Mouse (Mus musculus) stomach, embryonic 14.5 days (tissue): ENCODE measurements around the gene Rad51b. TPM values are rescaled to one million over a fixed set of nuclear protein-coding genes. Genes with fewer than 3 reads are reported as not detected.

ENCODE experiments used
- ATAC-seq: fragments of 200-750 bp; cut with Nextera tagmentation; 2 replicates; pipeline ENCODE4 v1.8.0; 2017; ENCODE audit warnings: low read depth, moderate TSS enrichment; ENCODE audit not compliant: insufficient number of reproducible peaks, insufficient read depth, low FRiP score
- H3K27ac ChIP-seq: fragments of 300-500 bp; sonication (generic); 2 replicates; pipeline ENCODE4 v1.5.1; 2014; ENCODE audit warnings: mild to moderate bottlenecking, low read length, moderate library complexity, mixed read lengths
- H3K27me3 ChIP-seq: fragments of 300-500 bp; sonication (generic); 2 replicates; pipeline ENCODE4 v1.6.1; 2014; ENCODE audit warnings: low read length, control low read depth, mixed read lengths; ENCODE audit not compliant: control insufficient read depth, insufficient read depth
- H3K36me3 ChIP-seq: fragments of 300-500 bp; sonication (generic); 2 replicates; pipeline ENCODE4 v1.6.1; 2014; ENCODE audit warnings: mild to moderate bottlenecking, control low read depth, low read length, moderate library complexity, mixed read lengths; ENCODE audit not compliant: control insufficient read depth, insufficient read depth
- H3K4me1 ChIP-seq: fragments of 300-500 bp; sonication (generic); 2 replicates; pipeline ENCODE4 v1.6.1; 2014; ENCODE audit warnings: low read length, control low read depth, mixed read lengths; ENCODE audit not compliant: control insufficient read depth, insufficient read depth
- H3K4me2 ChIP-seq: fragments of 300-500 bp; sonication (generic); replicated peaks from 2 replicates; pipeline ENCODE4 v1.6.1; 2014; ENCODE audit warnings: low read depth, low read length, control low read depth
- H3K4me3 ChIP-seq: fragments of 300-500 bp; sonication (generic); 2 replicates; pipeline ENCODE4 v1.5.1; 2014; ENCODE audit warnings: low read depth, low read length, control low read depth
- H3K9ac ChIP-seq: fragments of 300-500 bp; sonication (generic); replicated peaks from 2 replicates; pipeline ENCODE4 v1.6.1; 2014; ENCODE audit warnings: low read depth, mild to moderate bottlenecking, control low read depth, low read length, moderate library complexity, mixed read lengths
- H3K9me3 ChIP-seq: fragments of 300-500 bp; sonication (generic); 2 replicates; pipeline ENCODE4 v1.6.1; 2016; ENCODE audit warnings: low read depth, low read length, control low read depth; ENCODE audit not compliant: control insufficient read depth
- WGBS: fragments of 180-500 bp; shearing (Covaris S2); extraction: QIAGEN DNeasy Blood & Tissue Kit; methylation state at CpG from one replicate; pipeline ENCODE4 v1.1.7; 2014; 5-methylcytosine and 5-hydroxymethylcytosine counted together
- polyA plus RNA-seq: library from polyadenylated mRNA; unstranded; fragments of >200 nt; fragmentation: Nextera tagmentation; extraction: Ambion mirVana; gene quantifications from 2 replicates; pipeline ENCODE4 v1.2.1, GENCODE M21; 2014

The Rad51b gene
- polyA plus RNA-seq, 1 experiment from 2014 or later, result 8.4 TPM

- peaks cover 20% of the 10 kb centered on the region; the same call in 1 of the 2 replicates for H3K4me1 ChIP-seq
- H3K9me3 ChIP-seq, result no peaks in the 10 kb centered on the region
- H3K4me3 ChIP-seq, result no peak overlapping the region
- no peak overlapping the region for H3K4me2 ChIP-seq
- no peaks in the 10 kb centered on the region for H3K36me3 ChIP-seq
- 43% methylated on average over 1 of the region's 1 CpGs for WGBS
- ATAC-seq, result no peak
- H3K27ac ChIP-seq, result 0 out of 2 replicates have a peak overlapping the region, but pooled peaks have one; percentile 45
- H3K27me3 ChIP-seq, result no peaks in the 10 kb centered on the region
- H3K9ac ChIP-seq, result no peak overlapping the region
These were observed 422.7 kb downstream of the Rad51b start for GRCm38 (mm10) chr12:79719847-79720201.

DNA sequence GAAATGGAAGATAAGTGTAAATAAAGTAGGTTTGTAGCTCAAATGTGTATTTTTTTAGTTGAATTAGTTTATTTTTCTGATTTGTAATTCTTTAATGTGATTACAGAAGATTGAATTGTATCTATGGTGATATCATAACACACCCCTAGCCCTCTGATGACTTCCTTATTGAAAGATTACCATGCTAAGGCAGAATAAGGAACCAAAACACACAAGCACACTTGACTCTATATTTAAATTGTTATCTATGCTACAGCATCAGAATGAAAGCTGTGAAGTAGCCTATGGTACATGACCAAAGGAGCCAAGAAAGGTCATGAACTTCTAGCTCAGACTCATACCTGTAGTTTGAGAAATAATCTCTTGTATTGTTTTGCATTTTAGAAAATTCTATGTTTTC, 427.8 kb downstream of the Rad51b start:
- peaks cover 7% of the 10 kb centered on the region; the same call in 1 of the 2 replicates for H3K9me3 ChIP-seq
- H3K9ac ChIP-seq, result no peak overlapping the region
- no peak overlapping the region for H3K4me3 ChIP-seq
- H3K27me3 ChIP-seq, result no peaks in the 10 kb centered on the region
- no peaks in the 10 kb centered on the region for H3K36me3 ChIP-seq
- H3K4me2 ChIP-seq, result no peak overlapping the region
- no peak for ATAC-seq
- no peak overlapping the region for H3K27ac ChIP-seq
- no peaks in the 10 kb centered on the region for H3K4me1 ChIP-seq

DNA sequence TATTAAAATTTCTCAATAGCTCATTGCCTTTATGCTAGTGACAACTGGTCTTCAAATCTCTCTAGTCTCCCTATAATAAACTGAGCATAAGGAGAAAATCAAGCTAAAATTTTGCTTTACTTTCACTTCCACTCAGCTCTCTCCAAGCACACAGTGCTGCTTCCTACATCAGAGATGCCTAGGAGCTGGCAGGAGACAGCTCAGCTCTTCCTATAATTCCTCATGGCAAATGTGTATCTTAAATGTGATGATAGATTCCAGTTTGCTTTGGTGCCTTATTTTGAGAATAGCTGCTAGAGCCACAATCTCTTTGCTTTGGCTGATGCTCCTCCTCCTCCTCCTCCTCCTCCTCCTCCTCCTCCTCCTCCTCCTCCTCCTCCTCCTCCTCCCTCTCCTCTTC, 428.6 kb downstream of the Rad51b start:
- Histone ChIP-seq H3K4me1 (no peaks in the 10 kb centered on the region), H3K4me2 (no peak overlapping the region), H3K4me3 (no peak overlapping the region), H3K36me3 (no peaks in the 10 kb centered on the region), H3K27me3 (no peaks in the 10 kb centered on the region), H3K9ac (no peak overlapping the region), H3K27ac (no peak overlapping the region), H3K9me3 (peaks cover 7% of the 10 kb centered on the region; the same call in 1 of the 2 replicates)
- no peak for ATAC-seq

DNA sequence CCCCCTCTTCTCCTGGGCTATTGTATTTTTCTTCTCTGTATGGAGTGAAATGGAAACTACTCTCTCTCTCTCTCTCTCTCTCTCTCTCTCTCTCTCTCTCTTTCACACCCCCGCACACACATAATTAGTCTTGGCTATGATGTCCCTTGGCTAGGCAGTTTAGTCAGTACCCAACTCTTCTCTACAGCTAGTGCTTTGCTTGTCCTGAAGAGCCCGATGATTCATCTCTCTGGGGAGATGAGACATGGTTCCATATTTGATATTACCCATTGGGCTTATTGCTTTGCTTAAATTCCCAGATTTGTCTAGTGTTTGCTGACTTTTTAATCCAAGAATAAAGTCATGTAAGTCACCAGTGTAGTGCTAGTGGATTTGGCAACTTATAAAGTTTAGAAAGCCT, 429.0 kb downstream of the Rad51b start:
- Histone ChIP-seq H3K4me2 (no peak overlapping the region), H3K27me3 (no peaks in the 10 kb centered on the region), H3K9ac (no peak overlapping the region), H3K4me3 (no peak overlapping the region), H3K9me3 (peaks cover 7% of the 10 kb centered on the region; the same call in 1 of the 2 replicates), H3K4me1 (no peaks in the 10 kb centered on the region), H3K36me3 (no peaks in the 10 kb centered on the region), H3K27ac (no peak overlapping the region)
- WGBS, result 91% methylated on average over 2 of the region's 2 CpGs
- no peak for ATAC-seq

DNA sequence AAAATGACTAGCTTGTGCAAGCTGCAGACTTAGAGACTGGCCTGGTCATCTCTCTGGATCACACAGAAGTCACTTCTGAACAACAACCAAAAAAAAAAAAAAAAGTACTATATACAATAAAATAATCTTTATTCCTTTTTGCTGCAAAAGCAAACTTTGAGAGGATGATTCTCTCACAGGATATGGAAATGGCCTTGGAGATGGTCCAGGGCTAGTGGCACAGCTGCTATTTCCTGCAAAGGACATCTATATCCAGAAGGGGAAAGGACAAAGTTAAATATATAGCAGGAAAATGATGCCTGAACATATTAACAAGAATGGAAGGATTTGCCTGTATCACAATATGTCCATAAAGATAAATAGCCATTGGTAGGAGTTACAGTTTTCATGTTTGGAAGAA, 429.9 kb downstream of the Rad51b start:
- H3K27ac ChIP-seq, result no peak overlapping the region
- no peaks in the 10 kb centered on the region for H3K36me3 ChIP-seq
- ATAC-seq, result no peak
- H3K27me3 ChIP-seq, result no peaks in the 10 kb centered on the region
- no peaks in the 10 kb centered on the region for H3K4me1 ChIP-seq
- no peak overlapping the region for H3K4me2 ChIP-seq
- H3K9ac ChIP-seq, result no peak overlapping the region
- H3K9me3 ChIP-seq, result peaks cover 7% of the 10 kb centered on the region; the same call in 1 of the 2 replicates
- H3K4me3 ChIP-seq, result no peak overlapping the region

DNA sequence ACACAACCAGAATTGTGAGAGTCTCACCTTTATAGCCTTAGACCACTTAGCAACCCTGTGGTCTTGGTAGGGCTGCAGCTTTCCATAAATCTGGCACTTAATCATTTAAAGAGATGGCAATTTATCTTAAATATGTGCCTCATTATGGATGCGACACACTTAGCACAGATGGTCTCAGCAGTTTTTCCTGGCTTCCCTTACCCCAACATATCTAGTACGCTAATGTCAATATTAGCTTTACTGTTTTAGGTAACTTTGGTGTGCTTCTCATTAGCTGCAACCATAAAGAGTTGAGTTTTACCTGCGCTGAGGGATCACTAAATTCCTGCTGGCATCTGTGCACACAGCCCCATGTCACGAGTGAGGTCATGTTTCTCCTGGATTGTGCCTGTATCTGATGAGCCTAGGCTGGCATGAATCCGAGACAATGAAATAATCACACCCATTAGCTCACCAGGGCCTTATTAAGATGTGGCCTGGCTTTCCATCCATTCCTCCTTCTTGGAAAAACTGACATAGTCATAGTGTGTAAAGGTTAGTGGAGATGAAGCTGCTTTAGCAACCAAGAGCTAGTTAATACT, 432.9 kb downstream of the Rad51b start:
- no peak for ATAC-seq
- Histone ChIP-seq H3K36me3 (no peaks in the 10 kb centered on the region), H3K9ac (no peak overlapping the region), H3K4me1 (0 out of 2 replicates have a peak, but pooled peaks cover 6% of the 10 kb centered on the region), H3K4me2 (no peak overlapping the region), H3K4me3 (no peak overlapping the region), H3K27ac (no peak overlapping the region), H3K27me3 (no peaks in the 10 kb centered on the region), H3K9me3 (peaks cover 7% of the 10 kb centered on the region; the same call in 1 of the 2 replicates)
- WGBS, result 68% methylated on average over 5 of the region's 5 CpGs

DNA sequence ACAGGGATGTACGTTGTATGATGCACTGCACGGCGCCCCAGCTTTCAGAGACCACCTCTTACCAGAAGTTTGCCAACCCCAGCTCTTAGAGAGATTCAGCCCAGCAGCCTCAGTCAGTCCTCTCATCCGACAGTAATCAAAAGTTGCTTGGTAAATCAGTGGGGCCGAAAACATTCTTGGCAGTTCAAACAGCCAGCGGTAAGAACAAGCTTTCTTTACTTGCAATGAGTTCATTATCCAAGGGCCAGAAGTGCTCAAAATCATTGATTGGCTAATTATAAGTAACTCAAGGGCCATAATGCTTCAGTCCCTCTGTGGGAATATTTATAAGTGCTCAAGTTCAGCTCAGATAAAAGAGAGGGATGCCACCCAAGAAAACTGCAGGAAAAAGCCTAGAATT, 434.8 kb downstream of the Rad51b start:
- peak overlapping the region; percentile 18; the same call in 1 of the 2 replicates for H3K27ac ChIP-seq
- WGBS, result 87% methylated on average over 6 of the region's 6 CpGs
- no peak overlapping the region for H3K4me3 ChIP-seq
- no peaks in the 10 kb centered on the region for H3K27me3 ChIP-seq
- H3K36me3 ChIP-seq, result no peaks in the 10 kb centered on the region
- H3K9me3 ChIP-seq, result peaks cover 7% of the 10 kb centered on the region; the same call in 1 of the 2 replicates
- H3K9ac ChIP-seq, result no peak overlapping the region
- H3K4me2 ChIP-seq, result no peak overlapping the region
- ATAC-seq, result no peak
- 0 out of 2 replicates have a peak, but pooled peaks cover 6% of the 10 kb centered on the region for H3K4me1 ChIP-seq

- Histone ChIP-seq H3K4me1 (0 out of 2 replicates have a peak, but pooled peaks cover 6% of the 10 kb centered on the region), H3K4me2 (no peak overlapping the region), H3K36me3 (no peaks in the 10 kb centered on the region), H3K4me3 (no peak overlapping the region), H3K9me3 (peaks cover 7% of the 10 kb centered on the region; the same call in 1 of the 2 replicates), H3K27me3 (no peaks in the 10 kb centered on the region), H3K9ac (no peak overlapping the region), H3K27ac (peak overlapping the region; percentile 18; the same call in 1 of the 2 replicates)
- WGBS, result 65% methylated on average over 12 of the region's 12 CpGs
- ATAC-seq, result peak; percentile 37; the same call in 1 of the 2 replicates
These were observed 435.5 kb downstream of the Rad51b start for GRCm38 (mm10) chr12:79732355-79733115.
